Mouse (Mus musculus) heart, embryonic 16.5 days (tissue): ENCODE data around the gene Wdr62. TPM values are rescaled to one million over a fixed set of nuclear protein-coding genes. Genes with fewer than 3 reads are reported as not detected.
A peak's percentile ranks its signal among the peaks of the same experiment; 100 is the strongest.

Source experiments
- ATAC-seq: fragments of 200-750 bp; cut with Nextera tagmentation; replicated peaks from 2 replicates; pipeline ENCODE4 v1.8.0; 2017; ENCODE audit warnings: moderate number of reproducible peaks; ENCODE audit not compliant: insufficient read depth, low FRiP score; ENCODE audit errors: extremely low read depth
- H3K27ac ChIP-seq: fragments of 300-500 bp; sonication (generic); 2 replicates; pipeline ENCODE4 v1.5.1; 2014; ENCODE audit warnings: mild to moderate bottlenecking, low read length, control low read depth, moderate library complexity
- H3K27me3 ChIP-seq: fragments of 300-500 bp; sonication (generic); 2 replicates; pipeline ENCODE4 v1.6.1; 2014; ENCODE audit warnings: low read length, mixed read lengths; ENCODE audit not compliant: control insufficient read depth, insufficient read depth
- H3K36me3 ChIP-seq: fragments of 300-500 bp; sonication (generic); 2 replicates; pipeline ENCODE4 v1.6.1; 2014; ENCODE audit not compliant: control insufficient read depth, insufficient read depth
- H3K4me1 ChIP-seq: fragments of 300-500 bp; sonication (generic); 2 replicates; pipeline ENCODE4 v1.6.1; 2014; ENCODE audit warnings: low read length, mixed read lengths; ENCODE audit not compliant: control insufficient read depth, insufficient read depth
- H3K4me2 ChIP-seq: fragments of 300-500 bp; sonication (generic); 2 replicates; pipeline ENCODE4 v1.6.1; 2014; ENCODE audit warnings: low read depth, mild to moderate bottlenecking, control low read depth, low read length
- H3K4me3 ChIP-seq: fragments of 300-500 bp; sonication (generic); 2 replicates; pipeline ENCODE4 v1.5.1; 2014; ENCODE audit warnings: mild to moderate bottlenecking, control low read depth, low read length
- H3K9ac ChIP-seq: fragments of 300-500 bp; sonication (generic); 2 replicates; pipeline ENCODE4 v1.6.1; 2014; ENCODE audit warnings: low read length, control low read depth
- H3K9me3 ChIP-seq: fragments of 300-500 bp; sonication (generic); replicated peaks from 2 replicates; pipeline ENCODE4 v1.6.1; 2016; ENCODE audit warnings: low read length; ENCODE audit not compliant: control insufficient read depth
- WGBS: fragments of 180-500 bp; shearing (Covaris S2); extraction: QIAGEN DNeasy Blood & Tissue Kit; methylation state at CpG from one replicate; pipeline ENCODE4 v1.1.7; 2014; 5-methylcytosine and 5-hydroxymethylcytosine counted together
- polyA plus RNA-seq: library from polyadenylated mRNA; unstranded; fragments of >200 nt; fragmentation: Nextera tagmentation; extraction: Ambion mirVana; gene quantifications from 2 replicates; pipeline ENCODE4 v1.2.1, GENCODE M21; 2015

Gene Wdr62
- polyA plus RNA-seq, 1 experiment from 2014 or later = 6.9 TPM

GRCm38 (mm10) chr7:30224206-30224605 is 56.0 kb downstream of the Wdr62 start:
- Histone ChIP-seq H3K27ac (no peak overlapping the region), H3K4me2 (no peak overlapping the region), H3K9ac (no peak overlapping the region), H3K27me3 (no peaks in the 10 kb centered on the region), H3K36me3 (peaks cover 32% of the 10 kb centered on the region), H3K9me3 (no peaks in the 10 kb centered on the region), H3K4me1 (peaks cover 4% of the 10 kb centered on the region), H3K4me3 (no peak overlapping the region)
- ATAC-seq = no peak
- 92% methylated on average over 12 of the region's 12 CpGs for WGBS

GRCm38 (mm10) chr7:30222205-30222604 is 58.0 kb downstream of the Wdr62 start:
- H3K27me3 ChIP-seq = no peaks in the 10 kb centered on the region
- no peak overlapping the region for H3K4me2 ChIP-seq
- H3K4me3 ChIP-seq = no peak overlapping the region
- H3K9ac ChIP-seq = no peak overlapping the region
- no peaks in the 10 kb centered on the region for H3K9me3 ChIP-seq
- H3K4me1 ChIP-seq = peaks cover 7% of the 10 kb centered on the region
- 92% methylated on average over 5 of the region's 5 CpGs for WGBS
- H3K36me3 ChIP-seq = peaks cover 30% of the 10 kb centered on the region
- no peak for ATAC-seq
- H3K27ac ChIP-seq = no peak overlapping the region

GRCm38 (mm10) chr7:30221433-30221832 is 58.8 kb downstream of the Wdr62 start:
- no peak for ATAC-seq
- Histone ChIP-seq H3K9ac (no peak overlapping the region), H3K9me3 (no peaks in the 10 kb centered on the region), H3K27me3 (no peaks in the 10 kb centered on the region), H3K27ac (no peak overlapping the region), H3K4me1 (peaks cover 10% of the 10 kb centered on the region), H3K4me2 (no peak overlapping the region), H3K4me3 (no peak overlapping the region), H3K36me3 (peaks cover 27% of the 10 kb centered on the region)
- WGBS = 84% methylated on average over 3 of the region's 3 CpGs

GRCm38 (mm10) chr7:30220008-30220356 is 60.2 kb downstream of the Wdr62 start:
- Histone ChIP-seq H3K36me3 (peaks cover 16% of the 10 kb centered on the region), H3K27me3 (no peaks in the 10 kb centered on the region), H3K4me1 (peaks cover 12% of the 10 kb centered on the region), H3K9ac (peak overlapping the region; percentile 75), H3K4me2 (peak overlapping the region; percentile 94), H3K27ac (peak overlapping the region; percentile 77), H3K4me3 (peak overlapping the region; percentile 59), H3K9me3 (no peaks in the 10 kb centered on the region)
- WGBS = 25% methylated on average over 11 of the region's 11 CpGs
- peak; percentile 14; the same call in 1 of the 2 replicates for ATAC-seq

GRCm38 (mm10) chr7:30219293-30220007 is 60.8 kb downstream of the Wdr62 start:
- peak; percentile 68 for ATAC-seq
- Histone ChIP-seq H3K9me3 (no peaks in the 10 kb centered on the region), H3K36me3 (peaks cover 15% of the 10 kb centered on the region), H3K4me1 (peaks cover 12% of the 10 kb centered on the region), H3K27me3 (no peaks in the 10 kb centered on the region), H3K4me3 (peak overlapping the region; percentile 59), H3K4me2 (peak overlapping the region; percentile 94), H3K27ac (peak overlapping the region; percentile 77), H3K9ac (peak overlapping the region; percentile 75)
- WGBS = 2% methylated on average over 16 of the region's 16 CpGs

GRCm38 (mm10) chr7:30217277-30217676 is 62.9 kb downstream of the Wdr62 start:
- H3K27ac ChIP-seq = no peak overlapping the region
- peaks cover 12% of the 10 kb centered on the region for H3K4me1 ChIP-seq
- WGBS = 52% methylated on average over 2 of the region's 2 CpGs
- H3K27me3 ChIP-seq = no peaks in the 10 kb centered on the region
- H3K9me3 ChIP-seq = no peaks in the 10 kb centered on the region
- no peak for ATAC-seq
- no peak overlapping the region for H3K4me2 ChIP-seq
- H3K36me3 ChIP-seq = no peaks in the 10 kb centered on the region
- no peak overlapping the region for H3K4me3 ChIP-seq
- H3K9ac ChIP-seq = no peak overlapping the region

GRCm38 (mm10) chr7:30216723-30217151 is 63.5 kb downstream of the Wdr62 start:
- Histone ChIP-seq H3K9me3 (no peaks in the 10 kb centered on the region), H3K36me3 (no peaks in the 10 kb centered on the region), H3K4me1 (peaks cover 12% of the 10 kb centered on the region), H3K9ac (peak overlapping the region; percentile 58; the same call in 1 of the 2 replicates), H3K4me3 (peak overlapping the region; percentile 30), H3K27me3 (no peaks in the 10 kb centered on the region), H3K4me2 (peak overlapping the region; percentile 65), H3K27ac (no peak overlapping the region)
- WGBS = under 1% methylated on average over 15 of the region's 16 CpGs
- ATAC-seq = peak; percentile 63

- 76% methylated on average over 3 of the region's 3 CpGs for WGBS
- ATAC-seq = no peak
- no peaks in the 10 kb centered on the region for H3K9me3 ChIP-seq
- H3K4me3 ChIP-seq = no peak overlapping the region
- H3K27me3 ChIP-seq = no peaks in the 10 kb centered on the region
- peaks cover 12% of the 10 kb centered on the region for H3K4me1 ChIP-seq
- H3K9ac ChIP-seq = no peak overlapping the region
- H3K36me3 ChIP-seq = no peaks in the 10 kb centered on the region
- H3K4me2 ChIP-seq = no peak overlapping the region
- H3K27ac ChIP-seq = no peak overlapping the region
Observed at GRCm38 (mm10) chr7:30215875-30216274, 64.3 kb downstream of the Wdr62 start.

- Histone ChIP-seq H3K9ac (no peak overlapping the region), H3K36me3 (no peaks in the 10 kb centered on the region), H3K27me3 (no peaks in the 10 kb centered on the region), H3K27ac (no peak overlapping the region), H3K9me3 (no peaks in the 10 kb centered on the region), H3K4me2 (no peak overlapping the region), H3K4me3 (no peak overlapping the region), H3K4me1 (peaks cover 5% of the 10 kb centered on the region; the same call in 1 of the 2 replicates)
- WGBS = 70% methylated on average over 3 of the region's 3 CpGs
- no peak for ATAC-seq
Observed at GRCm38 (mm10) chr7:30213881-30214280, 66.3 kb downstream of the Wdr62 start.
